Mouse (Mus musculus) telencephalon, adult 2 months (tissue): ENCODE measurements at regions not wholly inside any gene's neighbourhood (a gene's known extent, or its start where the extent isn't known, plus 50 kb on each side); places are given as distances from the start of the nearest gene placed in this dataset.

Source experiments
- DNase-seq: peaks from one replicate; pipeline ENCODE4 v3.0.0-alpha.2; 2011; ENCODE audit warnings: low read depth, low spot score

GRCm38 (mm10) chr2:51448121-51448520, 179.2 kb upstream of the Tas2r134 start:
- DNase-seq, result no peak

DNA sequence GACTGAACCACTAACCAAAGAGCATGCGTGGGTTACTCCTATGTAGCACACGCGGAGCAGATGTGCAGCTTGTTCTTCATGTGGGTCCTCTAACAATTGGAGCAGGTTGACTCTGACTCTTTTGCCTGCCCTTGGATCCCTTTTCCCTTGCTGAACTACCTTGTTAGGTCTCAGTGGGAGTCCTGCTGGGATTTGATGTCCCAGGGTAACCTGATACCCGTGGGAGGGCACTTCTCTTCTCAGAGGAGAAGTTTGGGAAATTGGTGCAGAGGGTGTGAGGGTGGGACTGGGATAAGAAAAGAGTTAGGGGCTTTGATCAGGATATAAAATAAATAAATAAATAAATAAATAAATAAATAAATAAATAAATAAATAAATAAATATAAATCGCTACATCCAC, 179.7 kb upstream of the Tas2r134 start:
- DNase-seq, result no peak

DNA sequence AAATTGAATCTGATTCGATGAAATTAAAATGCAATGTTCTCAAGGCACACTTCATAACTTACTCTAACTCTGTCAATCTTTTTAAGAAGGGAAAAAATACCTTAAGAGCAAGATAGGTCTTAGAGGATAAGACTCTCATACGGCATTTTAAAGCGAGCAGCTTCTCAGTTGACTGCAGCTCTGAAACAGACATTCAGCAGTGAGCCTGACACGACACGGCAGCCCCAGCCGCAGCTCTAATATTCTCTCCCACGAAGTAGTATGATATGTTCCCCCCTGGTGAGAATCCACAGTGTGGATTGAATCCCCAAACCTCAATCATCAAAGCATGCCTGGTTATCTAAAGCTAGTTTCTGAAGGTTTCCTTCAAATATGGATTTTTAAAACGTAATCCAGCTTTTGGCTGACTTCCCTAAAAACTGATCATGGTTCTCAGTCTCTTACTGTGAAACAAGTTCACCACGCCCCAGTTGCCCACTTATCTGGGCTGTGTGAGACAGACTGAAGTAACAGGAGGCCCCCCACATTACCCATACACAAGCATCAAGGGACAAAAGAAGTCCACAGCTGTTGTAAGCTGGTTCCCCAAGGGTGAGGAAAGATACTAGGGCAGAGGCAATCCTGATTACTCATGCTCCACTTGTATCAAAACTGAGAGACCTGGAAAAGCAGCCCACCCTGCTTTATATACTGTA, 182.8 kb upstream of the Tas2r134 start:
- DNase-seq, result no peak

GRCm38 (mm10) chr2:51443946-51444345, 183.4 kb upstream of the Tas2r134 start:
- no peak for DNase-seq

DNA sequence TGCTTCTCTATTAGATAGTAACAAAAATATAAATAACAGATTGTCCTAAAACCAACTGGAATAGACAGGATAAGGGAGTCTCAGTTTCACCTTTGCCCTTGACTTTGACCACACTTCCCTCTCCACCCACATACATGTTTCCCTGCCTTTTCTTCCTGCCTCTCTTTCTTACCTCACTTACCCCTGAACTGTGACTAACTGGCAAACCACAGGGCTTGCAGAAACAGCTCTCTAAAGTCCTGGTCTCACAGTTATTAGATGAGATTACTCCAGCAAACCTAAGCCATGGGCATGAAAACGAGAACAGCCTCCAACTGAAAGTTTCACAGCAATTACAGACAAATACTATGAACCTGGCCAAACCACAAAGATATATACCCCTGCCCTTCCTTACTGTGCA, 188.3 kb upstream of the Tas2r134 start:
- DNase-seq, result no peak

DNA sequence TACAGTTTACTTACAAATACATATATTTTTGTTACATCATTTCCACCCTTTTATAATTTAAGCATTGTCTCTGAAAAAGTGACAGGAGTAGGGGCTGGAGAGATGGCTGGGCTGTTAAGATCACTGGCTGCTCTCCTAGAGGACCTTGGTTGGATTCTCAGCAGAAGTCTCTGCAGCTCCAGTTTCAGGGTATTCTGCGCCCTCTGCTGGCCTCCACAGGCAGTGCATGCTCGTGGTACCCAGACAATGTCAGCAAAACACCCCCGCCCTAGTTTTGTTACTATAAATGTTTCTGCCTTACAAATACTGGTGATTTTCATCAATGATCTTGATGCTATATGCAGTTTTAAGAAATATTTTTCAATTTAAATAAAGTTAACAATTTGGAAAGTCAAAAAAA, 190.7 kb upstream of the Tas2r134 start:
- no peak for DNase-seq

- DNase-seq, result no peak
These were observed 195.7 kb upstream of the Tas2r134 start for GRCm38 (mm10) chr2:51431564-51431963.

DNA sequence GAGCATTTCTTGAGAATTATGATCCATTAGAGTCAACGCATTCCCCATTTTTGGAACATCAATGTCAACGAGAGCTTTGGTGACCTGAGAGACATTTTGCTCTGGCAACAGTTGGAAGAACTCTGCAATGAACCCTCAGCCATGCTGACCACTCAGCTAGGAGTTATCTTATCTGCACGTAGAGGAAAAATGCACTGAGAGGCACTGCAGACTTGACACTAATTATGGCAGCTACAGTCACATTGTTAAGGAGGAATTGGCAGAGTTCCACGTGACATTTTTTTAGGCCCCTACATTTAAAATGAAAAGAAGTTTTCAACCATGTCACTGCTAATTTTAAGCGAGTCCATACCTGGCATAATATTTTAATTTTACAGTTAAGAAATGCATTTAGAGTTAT, 197.6 kb upstream of the Tas2r134 start:
- no peak for DNase-seq

GRCm38 (mm10) chr2:51422442-51422841, 204.9 kb upstream of the Tas2r134 start:
- DNase-seq, result no peak

DNA sequence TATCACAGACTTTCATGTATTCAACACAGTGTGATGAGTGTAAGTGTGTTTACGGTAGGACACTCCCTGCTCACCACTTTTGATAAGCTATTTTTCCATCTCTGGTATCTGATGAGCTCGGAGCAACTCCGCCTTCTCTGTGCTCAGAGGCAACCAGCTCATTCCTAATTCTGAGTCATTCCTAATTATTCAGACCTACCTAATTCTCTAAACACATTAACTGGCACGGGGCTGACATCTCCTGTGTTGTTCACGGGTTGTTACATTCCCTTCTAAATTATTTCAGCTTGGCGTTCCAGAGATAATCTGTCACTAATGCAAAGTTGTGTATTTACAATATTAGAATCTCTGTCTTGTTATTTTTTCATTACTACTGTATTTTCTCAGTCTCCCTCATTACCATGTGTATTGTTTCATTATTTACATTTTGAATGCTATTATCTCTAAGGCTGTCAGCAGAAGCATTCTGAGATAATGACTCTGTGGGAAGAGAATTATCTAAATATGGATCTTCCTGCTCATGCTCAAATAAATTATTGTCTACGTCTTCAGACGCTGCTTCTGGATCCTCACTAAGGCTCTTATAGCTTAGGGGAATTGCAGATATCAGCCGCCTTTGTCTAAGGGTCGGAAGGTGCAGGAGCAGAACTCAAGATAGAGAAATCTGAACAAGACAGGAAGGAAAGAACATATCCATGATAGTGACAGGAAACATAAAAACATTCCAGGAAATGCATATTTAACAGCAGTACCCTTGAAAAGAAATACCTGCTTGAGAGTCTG, 209.2 kb upstream of the Tas2r134 start:
- peak; percentile 10 for DNase-seq

DNA sequence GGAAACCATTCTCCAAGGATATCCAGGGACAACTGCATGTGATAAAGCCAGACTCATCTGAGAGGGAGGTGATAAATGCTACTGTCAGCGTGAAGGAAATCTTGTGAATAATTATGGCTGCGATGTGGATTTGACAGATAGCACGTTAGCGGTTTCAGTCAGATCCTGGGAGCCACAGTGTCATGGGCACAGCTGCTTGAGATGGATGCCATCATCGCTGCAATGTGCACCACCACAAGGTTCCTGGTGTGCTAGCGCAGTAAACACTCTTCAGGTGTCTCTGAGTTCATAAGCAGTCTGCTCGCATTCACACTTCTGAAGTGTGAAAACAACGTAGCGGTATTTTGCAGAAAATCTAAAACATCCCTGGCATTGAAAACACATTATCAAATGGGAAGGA, 238.9 kb upstream of the Tas2r134 start:
- DNase-seq, result no peak

DNA sequence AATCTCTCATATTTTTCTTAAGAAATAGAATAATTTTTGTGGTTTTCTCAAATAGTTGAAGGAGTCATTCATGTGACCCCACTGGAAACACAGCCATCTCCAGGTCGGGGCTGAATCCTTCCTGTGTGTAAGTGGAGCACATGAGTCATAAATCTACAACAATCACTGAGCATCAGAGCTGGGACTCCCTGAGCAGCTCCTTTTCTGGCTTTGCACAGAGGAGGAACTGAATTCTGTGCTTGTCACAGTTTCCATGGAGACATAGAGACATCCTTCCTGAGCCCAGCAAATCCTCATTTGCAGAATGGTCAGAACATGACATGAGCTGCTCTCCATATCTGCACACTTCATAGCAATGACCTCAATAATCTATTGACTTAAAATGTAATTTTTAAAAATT, 238.2 kb upstream of the Rnd3 start:
- DNase-seq, result peak; percentile 33

DNA sequence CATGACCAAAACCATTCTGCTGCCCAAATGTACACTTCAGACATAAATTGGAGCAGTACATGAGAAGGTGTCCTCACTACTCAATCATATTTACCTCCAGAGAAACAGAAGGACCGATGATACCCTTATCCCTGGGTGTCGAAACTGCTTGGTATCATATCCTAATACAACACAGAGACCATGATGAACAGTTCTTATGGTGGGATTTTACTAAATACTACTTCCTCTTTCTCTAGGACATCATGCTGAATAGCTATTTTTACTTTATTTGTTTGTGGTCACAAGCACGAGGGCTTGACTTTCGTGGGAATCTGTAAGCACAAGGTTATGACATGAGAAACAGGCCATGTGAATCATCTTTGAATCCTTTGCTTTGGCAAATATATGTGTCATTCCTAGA, 227.7 kb upstream of the Rnd3 start:
- no peak for DNase-seq

GRCm38 (mm10) chr2:51374636-51375035, 225.7 kb upstream of the Rnd3 start:
- no peak for DNase-seq

DNA sequence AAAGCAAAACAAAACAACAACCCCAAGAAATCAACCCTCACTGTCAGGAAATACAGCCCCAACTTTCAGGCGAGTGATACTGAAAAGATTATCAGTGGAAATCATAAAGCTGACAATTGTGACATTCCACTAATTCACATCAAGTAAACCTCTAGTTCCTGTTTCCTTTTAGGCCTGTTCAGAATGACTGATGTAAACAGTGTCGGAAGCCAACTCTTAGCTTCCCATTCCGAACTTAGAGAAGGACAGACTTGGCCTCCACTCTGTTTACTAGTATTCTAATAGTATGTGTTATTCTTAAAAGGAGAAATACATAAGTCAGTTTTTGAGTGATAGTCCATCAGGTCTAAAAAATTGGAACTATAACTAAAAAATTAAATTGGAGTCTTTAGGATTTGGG, 223.9 kb upstream of the Rnd3 start:
- no peak for DNase-seq

DNA sequence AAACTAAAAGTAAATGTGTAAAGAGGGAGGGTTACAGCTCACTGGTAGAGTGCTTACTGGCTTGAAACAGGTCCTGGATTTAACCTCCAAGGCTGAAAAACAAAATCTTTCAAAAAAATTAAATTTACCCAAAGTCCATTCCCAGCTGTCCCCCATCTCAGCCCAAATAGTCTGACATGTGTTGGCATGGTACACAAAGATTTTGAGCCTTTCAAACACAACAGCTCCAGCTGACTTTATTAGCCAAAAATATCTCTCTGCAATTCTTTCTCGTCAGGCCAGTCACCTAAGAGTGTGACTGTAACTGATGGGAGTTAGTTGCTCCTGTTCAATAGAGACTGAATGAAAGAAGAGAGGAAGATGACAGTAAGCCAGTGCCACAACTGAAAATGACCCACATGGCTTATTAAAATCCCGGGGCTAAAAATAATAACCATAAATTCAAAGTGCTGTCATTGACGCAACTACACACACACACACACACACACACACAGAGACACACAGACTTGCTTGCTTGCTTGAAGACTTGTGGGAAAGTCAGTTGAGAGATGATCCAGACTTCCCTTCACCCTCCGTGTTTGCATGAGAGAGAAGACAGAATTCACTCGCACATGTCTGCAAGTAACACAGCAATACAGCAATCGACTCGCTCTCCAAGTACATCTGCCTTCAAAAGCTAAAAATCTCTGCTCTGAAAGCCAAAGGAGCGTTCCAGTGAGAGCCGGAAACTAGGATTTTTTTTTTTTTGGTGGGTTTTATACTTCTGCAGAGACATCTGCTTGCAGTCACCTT, 214.1 kb upstream of the Rnd3 start:
- DNase-seq, result no peak

DNA sequence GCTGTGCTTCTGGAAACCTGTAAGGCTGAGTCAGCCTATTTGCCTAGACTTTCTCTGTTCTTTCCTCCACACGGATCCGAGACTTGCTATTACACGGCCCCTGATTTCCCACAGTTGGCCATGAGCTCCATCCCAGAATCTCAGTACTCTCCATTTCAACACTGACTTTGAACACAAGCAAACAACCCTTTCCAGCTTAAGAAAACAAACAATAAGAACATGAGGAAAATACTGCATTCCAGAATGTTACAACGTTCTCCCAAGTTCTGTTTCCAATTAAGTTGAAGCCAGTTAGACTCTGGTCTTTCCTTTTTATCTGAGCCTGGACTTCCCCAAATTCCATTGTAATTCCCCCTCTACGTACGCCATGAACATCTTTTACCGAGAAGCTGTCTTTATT, 206.4 kb upstream of the Rnd3 start:
- no peak for DNase-seq

DNA sequence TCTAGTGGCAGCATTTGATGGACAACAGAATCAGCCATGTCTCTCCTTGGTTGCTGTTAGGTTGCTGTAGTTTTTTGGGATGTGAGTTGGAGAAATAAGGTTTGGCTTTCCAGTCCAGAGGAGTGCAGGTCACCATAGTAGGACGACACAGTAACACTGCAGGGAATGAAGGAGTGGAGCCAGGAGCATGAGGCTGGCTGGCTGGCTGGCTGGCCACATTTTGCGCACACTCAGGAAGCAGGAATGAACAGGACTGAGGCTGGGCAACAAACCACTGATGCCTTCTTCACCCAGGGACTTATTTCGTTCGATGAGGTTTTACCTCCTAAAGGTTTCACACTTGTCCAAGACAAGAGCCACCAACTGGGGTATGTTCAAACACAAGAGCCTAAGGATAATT, 205.9 kb upstream of the Rnd3 start:
- DNase-seq, result no peak

DNA sequence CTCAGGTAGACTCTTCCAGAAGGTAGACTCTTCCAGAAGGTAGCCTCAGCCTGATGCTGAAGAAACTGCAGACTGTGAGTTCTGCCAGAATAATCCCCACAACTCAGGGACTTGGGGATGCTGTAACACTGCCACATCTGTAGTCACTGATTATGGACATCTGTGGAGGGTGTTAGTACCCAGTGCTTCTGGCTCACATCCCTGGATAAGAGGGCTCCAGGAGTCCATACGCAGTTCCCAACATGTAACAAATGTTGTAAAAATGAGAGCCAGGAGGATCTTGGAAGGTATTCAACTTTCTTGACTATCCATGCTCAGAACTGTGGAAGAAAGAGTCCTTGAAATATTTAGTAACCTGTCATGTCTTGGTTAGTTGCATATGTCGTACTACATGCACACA, 200.7 kb upstream of the Rnd3 start:
- DNase-seq, result no peak

GRCm38 (mm10) chr2:51348774-51349173, 199.9 kb upstream of the Rnd3 start:
- DNase-seq, result no peak

DNA sequence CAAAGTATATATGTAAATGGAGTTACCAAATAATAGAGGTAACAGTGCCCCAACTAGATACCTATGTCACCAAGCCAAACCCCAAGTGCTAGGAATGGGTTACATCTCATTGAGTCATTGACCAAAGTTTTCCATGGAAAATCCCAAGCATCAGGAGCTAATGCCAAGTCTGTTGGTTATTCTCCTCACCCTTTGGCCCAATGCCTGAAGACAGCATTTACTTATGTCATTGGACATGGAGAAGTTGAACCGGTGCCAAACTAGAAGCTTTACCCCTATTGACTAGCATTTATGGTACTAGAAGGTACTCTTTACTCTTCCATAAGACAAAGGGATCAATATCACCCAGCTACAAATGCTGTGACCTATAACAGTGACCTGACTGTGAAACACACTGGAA, 198.2 kb upstream of the Rnd3 start:
- no peak for DNase-seq

DNA sequence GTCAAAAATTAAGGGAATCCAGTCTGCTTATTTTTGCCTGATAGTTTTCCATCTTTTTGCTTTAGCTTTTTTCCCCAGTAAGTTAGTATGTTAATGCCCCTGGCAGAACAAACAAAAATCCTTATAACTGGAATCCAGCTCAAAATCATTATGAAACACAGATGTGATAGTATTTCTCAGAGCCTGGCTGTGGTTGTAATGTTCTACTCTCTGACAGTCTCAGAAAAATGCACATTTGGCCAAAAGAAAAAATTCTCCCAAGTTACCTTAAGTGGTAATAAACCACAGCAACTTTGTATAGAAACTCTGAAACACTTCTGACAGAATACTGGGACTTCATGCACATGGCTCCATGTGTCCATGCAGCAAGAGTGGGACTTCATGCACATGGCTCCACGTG, 193.5 kb upstream of the Rnd3 start:
- DNase-seq, result no peak

DNA sequence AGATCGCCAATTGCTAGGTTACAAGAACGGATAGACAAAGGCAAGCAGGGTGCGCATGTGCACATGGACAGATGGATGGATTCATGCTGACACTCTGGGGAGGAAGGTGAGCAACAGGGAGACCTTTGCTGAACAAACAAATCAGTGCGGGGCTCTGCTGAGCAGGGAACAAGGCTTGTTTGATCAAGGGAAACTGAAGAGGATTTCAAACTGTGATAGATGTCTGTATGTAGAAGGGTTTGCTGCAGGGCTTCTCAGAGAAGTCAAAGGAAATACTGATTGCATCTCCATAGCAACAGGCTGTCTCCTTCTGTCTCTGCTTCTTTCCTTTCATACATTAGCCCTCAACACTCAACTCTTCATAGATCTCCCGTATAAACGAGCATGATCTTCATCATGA, 185.5 kb upstream of the Rnd3 start:
- DNase-seq, result no peak
